Mouse (Mus musculus): ENCODE results near the gene Gstm1. TPM values are rescaled to one million over a fixed set of nuclear protein-coding genes. Genes with fewer than 3 reads are reported as not detected.
"Not testable (repeated sequence)": the region's sequence is repeated elsewhere in the genome, so short reads cannot be mapped to it uniquely, and the experiment has no call there.

Gene Gstm1
- polyA plus RNA-seq, 1 experiment from 2014 or later, result 92.3 TPM

GRCm38 (mm10) chr3:108019226-108019625, 1.5 kb upstream of the Gstm1 start:
- not testable (repeated sequence) for H3K9me3 ChIP-seq (ENCODE audit: control insufficient read depth, low read length); H3K4me1 ChIP-seq (replicated peaks; ENCODE audit: control insufficient read depth, insufficient read depth, low read length); H3K9ac ChIP-seq; H3K27ac ChIP-seq; H3K36me3 ChIP-seq (replicated peaks; ENCODE audit: control insufficient read depth, insufficient read depth); DNase-seq (ENCODE audit: low spot score); ATAC-seq (ENCODE audit: low FRiP score); H3K4me2 ChIP-seq (replicated peaks); H3K27me3 ChIP-seq (ENCODE audit: control insufficient read depth, insufficient read depth, low read length); H3K4me3 ChIP-seq (replicated peaks; ENCODE audit: low read length)
- 70% methylated on average over 3 of the region's 3 CpGs for WGBS

DNA sequence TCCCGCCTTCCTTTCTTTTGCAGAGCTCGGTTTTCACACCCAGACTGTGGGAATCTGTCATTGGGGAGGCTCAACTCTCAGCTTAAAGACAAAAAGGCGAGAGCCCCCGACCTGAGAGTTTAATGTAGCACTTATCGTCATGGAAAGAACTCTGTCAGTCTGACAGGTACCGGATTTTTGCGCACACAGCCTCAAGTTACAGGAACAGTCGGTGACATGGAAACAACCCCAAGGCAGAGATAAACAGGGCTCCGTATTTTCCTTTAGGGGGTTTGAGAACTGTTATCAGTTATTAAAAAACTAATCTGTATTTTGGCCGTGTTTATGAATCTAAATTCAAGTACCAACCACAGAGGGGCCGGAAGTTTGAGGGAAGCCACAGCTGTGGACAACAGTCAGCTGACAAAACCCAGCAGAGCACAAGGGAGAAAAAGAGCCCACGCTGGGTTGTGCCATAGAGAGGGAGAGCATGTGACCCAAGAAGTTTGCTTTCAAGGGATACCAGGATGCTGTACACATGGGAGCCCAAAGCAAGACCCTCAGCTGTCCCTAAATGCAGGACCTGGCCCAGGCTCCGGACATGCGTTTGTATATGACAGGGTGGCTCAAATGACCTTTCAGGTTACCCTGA, 532 bp upstream of the Gstm1 start:
- no peak for DNase-seq (ENCODE audit: low spot score)
- Histone ChIP-seq H3K4me1 (replicated peaks; ENCODE audit: control insufficient read depth, insufficient read depth, low read length) (peaks cover 6% of the 10 kb centered on the region; the same call in 1 of the 2 replicates), H3K27me3 (ENCODE audit: control insufficient read depth, insufficient read depth, low read length) (no peaks in the 10 kb centered on the region), H3K9me3 (ENCODE audit: control insufficient read depth, low read length) (no peaks in the 10 kb centered on the region), H3K9ac (peak overlapping the region; percentile 50), H3K4me2 (replicated peaks) (peak overlapping the region; percentile 72), H3K27ac (peak overlapping the region; percentile 55; the same call in 1 of the 2 replicates), H3K4me3 (replicated peaks; ENCODE audit: low read length) (peak overlapping the region; percentile 33), H3K36me3 (replicated peaks; ENCODE audit: control insufficient read depth, insufficient read depth) (no peaks in the 10 kb centered on the region)
- WGBS, result 30% methylated on average over 14 of the region's 14 CpGs
- ATAC-seq (ENCODE audit: low FRiP score), result no peak

DNA sequence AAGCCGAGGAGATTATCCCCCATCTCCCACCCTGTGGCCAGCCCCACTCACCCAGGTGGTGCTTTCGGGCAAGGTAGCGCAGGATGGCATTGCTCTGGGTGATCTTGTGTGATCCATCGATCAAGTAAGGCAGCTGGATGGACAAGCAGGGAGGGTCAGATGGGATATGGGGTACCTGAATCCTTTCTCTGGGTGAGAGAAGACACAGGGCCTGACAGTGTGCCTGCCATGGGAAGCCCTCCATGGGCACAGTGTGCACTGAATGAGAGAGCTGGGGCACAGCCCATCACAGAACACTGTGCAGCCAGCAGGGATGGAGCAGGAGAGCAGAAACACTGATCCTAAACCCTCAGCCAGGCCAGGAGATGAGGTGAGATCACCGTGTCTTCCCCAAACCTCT, 1.3 kb downstream of the Gstm1 start:
- H3K4me3 ChIP-seq (replicated peaks; ENCODE audit: low read length); H3K27me3 ChIP-seq (ENCODE audit: control insufficient read depth, insufficient read depth, low read length); ATAC-seq (ENCODE audit: low FRiP score); H3K27ac ChIP-seq; H3K36me3 ChIP-seq (replicated peaks; ENCODE audit: control insufficient read depth, insufficient read depth); H3K9me3 ChIP-seq (ENCODE audit: control insufficient read depth, low read length); H3K4me1 ChIP-seq (replicated peaks; ENCODE audit: control insufficient read depth, insufficient read depth, low read length); DNase-seq (ENCODE audit: low spot score): not testable (repeated sequence)
- Histone ChIP-seq H3K4me2 (replicated peaks) (peak overlapping the region; percentile 72), H3K9ac (peak overlapping the region; percentile 50; the same call in 1 of the 2 replicates)
- 96% methylated on average over 5 of the region's 5 CpGs for WGBS

- H3K9ac ChIP-seq, result no peak overlapping the region
- no peak overlapping the region for H3K4me2 ChIP-seq (replicated peaks)
- ATAC-seq (ENCODE audit: low FRiP score), result no peak
- H3K4me3 ChIP-seq (replicated peaks; ENCODE audit: low read length), result no peak overlapping the region
- 92% methylated on average over 2 of the region's 2 CpGs for WGBS
- DNase-seq (ENCODE audit: low spot score), result no peak
- H3K27me3 ChIP-seq (ENCODE audit: control insufficient read depth, insufficient read depth, low read length), result no peaks in the 10 kb centered on the region
- no peaks in the 10 kb centered on the region for H3K9me3 ChIP-seq (ENCODE audit: control insufficient read depth, low read length)
- H3K27ac ChIP-seq, result no peak overlapping the region
- H3K4me1 ChIP-seq (replicated peaks; ENCODE audit: control insufficient read depth, insufficient read depth, low read length), result peaks cover 9% of the 10 kb centered on the region; the same call in 1 of the 2 replicates
- no peaks in the 10 kb centered on the region for H3K36me3 ChIP-seq (replicated peaks; ENCODE audit: control insufficient read depth, insufficient read depth)
Measured at GRCm38 (mm10) chr3:108014974-108015346, 2.8 kb downstream of the Gstm1 start.

GRCm38 (mm10) chr3:108014098-108014973, 3.4 kb downstream of the Gstm1 start:
- Histone ChIP-seq H3K27ac (no peak overlapping the region), H3K9ac (no peak overlapping the region), H3K4me3 (replicated peaks; ENCODE audit: low read length) (no peak overlapping the region), H3K9me3 (ENCODE audit: control insufficient read depth, low read length) (no peaks in the 10 kb centered on the region), H3K27me3 (ENCODE audit: control insufficient read depth, insufficient read depth, low read length) (no peaks in the 10 kb centered on the region), H3K4me1 (replicated peaks; ENCODE audit: control insufficient read depth, insufficient read depth, low read length) (peaks cover 9% of the 10 kb centered on the region; the same call in 1 of the 2 replicates), H3K4me2 (replicated peaks) (no peak overlapping the region), H3K36me3 (replicated peaks; ENCODE audit: control insufficient read depth, insufficient read depth) (no peaks in the 10 kb centered on the region)
- WGBS, result 88% methylated on average over 7 of the region's 8 CpGs
- DNase-seq (ENCODE audit: low spot score), result no peak
- ATAC-seq (ENCODE audit: low FRiP score), result no peak

- Histone ChIP-seq H3K27me3 (ENCODE audit: control insufficient read depth, insufficient read depth, low read length) (no peaks in the 10 kb centered on the region), H3K27ac (no peak overlapping the region), H3K9me3 (ENCODE audit: control insufficient read depth, low read length) (no peaks in the 10 kb centered on the region), H3K9ac (no peak overlapping the region), H3K4me1 (replicated peaks; ENCODE audit: control insufficient read depth, insufficient read depth, low read length) (peaks cover 9% of the 10 kb centered on the region; the same call in 1 of the 2 replicates), H3K4me2 (replicated peaks) (no peak overlapping the region), H3K4me3 (replicated peaks; ENCODE audit: low read length) (no peak overlapping the region), H3K36me3 (replicated peaks; ENCODE audit: control insufficient read depth, insufficient read depth) (no peaks in the 10 kb centered on the region)
- no peak for DNase-seq (ENCODE audit: low spot score)
- no peak for ATAC-seq (ENCODE audit: low FRiP score)
- WGBS, result 70% methylated on average over 4 of the region's 4 CpGs
Measured at GRCm38 (mm10) chr3:108013331-108013871, 4.4 kb downstream of the Gstm1 start.

- no peaks in the 10 kb centered on the region for H3K36me3 ChIP-seq (replicated peaks; ENCODE audit: control insufficient read depth, insufficient read depth)
- no peaks in the 10 kb centered on the region for H3K9me3 ChIP-seq (ENCODE audit: control insufficient read depth, low read length)
- peaks cover 3% of the 10 kb centered on the region; the same call in 1 of the 2 replicates for H3K4me1 ChIP-seq (replicated peaks; ENCODE audit: control insufficient read depth, insufficient read depth, low read length)
- no peak overlapping the region for H3K4me3 ChIP-seq (replicated peaks; ENCODE audit: low read length)
- ATAC-seq (ENCODE audit: low FRiP score) (peak; percentile 78; the same call in 1 of the 2 replicates), DNase-seq (ENCODE audit: low spot score) (peak; percentile 57)
- no peak overlapping the region for H3K4me2 ChIP-seq (replicated peaks)
- H3K27ac ChIP-seq, result no peak overlapping the region
- WGBS, result 19% methylated on average over 3 of the region's 3 CpGs
- H3K27me3 ChIP-seq (ENCODE audit: control insufficient read depth, insufficient read depth, low read length), result no peaks in the 10 kb centered on the region
- H3K9ac ChIP-seq, result no peak overlapping the region
Measured at GRCm38 (mm10) chr3:108011558-108011957, 6.2 kb downstream of the Gstm1 start.

DNA sequence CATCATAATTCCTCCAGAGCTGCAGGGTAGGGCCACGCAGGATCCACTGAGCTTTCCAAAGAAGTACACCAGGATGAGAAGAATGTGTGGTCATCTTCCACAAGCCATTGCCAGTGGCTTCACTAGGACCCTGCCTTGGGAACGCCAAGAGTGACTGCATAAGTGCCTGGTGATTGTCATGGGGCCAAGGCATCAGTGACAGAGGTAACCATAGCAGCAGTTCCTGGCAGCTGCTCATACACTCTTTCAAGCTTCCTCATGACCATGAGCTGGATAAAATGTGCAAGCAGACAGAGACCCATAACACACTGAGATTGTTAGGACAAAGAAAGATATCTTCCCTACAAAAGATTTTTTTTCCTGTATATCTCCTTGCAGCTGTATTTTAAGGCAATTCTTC, 7.5 kb downstream of the Gstm1 start:
- no peak for DNase-seq (ENCODE audit: low spot score)
- no peak; the same call in 1 of the 2 replicates for ATAC-seq (ENCODE audit: low FRiP score)

DNA sequence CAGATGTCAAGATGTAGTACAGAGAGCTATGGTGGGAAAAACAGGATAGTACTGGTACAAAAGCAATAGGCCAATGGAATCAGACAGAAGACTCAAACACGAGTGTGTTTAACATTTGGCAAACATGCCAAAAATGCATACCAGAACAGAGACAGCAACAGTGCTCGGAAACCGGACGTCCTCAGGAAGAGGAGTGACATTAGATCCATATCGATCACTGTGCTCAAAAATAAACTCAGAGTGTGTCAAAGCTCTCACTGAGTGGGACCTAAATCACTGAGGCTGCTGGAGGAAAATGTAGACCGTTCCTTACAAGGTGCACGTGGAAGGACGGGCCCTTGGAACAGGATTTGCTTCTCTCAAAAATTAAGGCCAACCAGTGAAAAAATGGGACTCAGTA, 15.8 kb downstream of the Gstm1 start:
- DNase-seq (ENCODE audit: low spot score) (no peak), ATAC-seq (ENCODE audit: low FRiP score) (no peak)
- no peaks in the 10 kb centered on the region for H3K27me3 ChIP-seq (ENCODE audit: control insufficient read depth, insufficient read depth, low read length)
- H3K27ac ChIP-seq, result no peak overlapping the region
- no peaks in the 10 kb centered on the region for H3K4me1 ChIP-seq (replicated peaks; ENCODE audit: control insufficient read depth, insufficient read depth, low read length)
- no peaks in the 10 kb centered on the region for H3K36me3 ChIP-seq (replicated peaks; ENCODE audit: control insufficient read depth, insufficient read depth)
- no peak overlapping the region for H3K9ac ChIP-seq
- no peak overlapping the region for H3K4me3 ChIP-seq (replicated peaks; ENCODE audit: low read length)
- no peak overlapping the region for H3K4me2 ChIP-seq (replicated peaks)
- 81% methylated on average over 8 of the region's 8 CpGs for WGBS
- no peaks in the 10 kb centered on the region for H3K9me3 ChIP-seq (ENCODE audit: control insufficient read depth, low read length)

More for the DNA sequence above, 7.5 kb downstream of the Gstm1 start:
- H3K9ac ChIP-seq, result no peak overlapping the region
- H3K4me1 ChIP-seq (replicated peaks; ENCODE audit: control insufficient read depth, insufficient read depth, low read length), result peaks cover 3% of the 10 kb centered on the region; the same call in 1 of the 2 replicates
- H3K4me3 ChIP-seq (replicated peaks; ENCODE audit: low read length), result no peak overlapping the region
- no peaks in the 10 kb centered on the region for H3K36me3 ChIP-seq (replicated peaks; ENCODE audit: control insufficient read depth, insufficient read depth)
- H3K27me3 ChIP-seq (ENCODE audit: control insufficient read depth, insufficient read depth, low read length), result no peaks in the 10 kb centered on the region
- 64% methylated on average over 2 of the region's 2 CpGs for WGBS
- no peak overlapping the region for H3K4me2 ChIP-seq (replicated peaks)
- no peak overlapping the region for H3K27ac ChIP-seq
- H3K9me3 ChIP-seq (ENCODE audit: control insufficient read depth, low read length), result no peaks in the 10 kb centered on the region
